Mouse (Mus musculus): ENCODE measurements around the gene Krt12. TPM values are rescaled to one million over a fixed set of nuclear protein-coding genes. Genes with fewer than 3 reads are reported as not detected.

The Krt12 gene
- polyA plus RNA-seq, 1 experiment from 2014 or later, result 0.13 TPM

DNA sequence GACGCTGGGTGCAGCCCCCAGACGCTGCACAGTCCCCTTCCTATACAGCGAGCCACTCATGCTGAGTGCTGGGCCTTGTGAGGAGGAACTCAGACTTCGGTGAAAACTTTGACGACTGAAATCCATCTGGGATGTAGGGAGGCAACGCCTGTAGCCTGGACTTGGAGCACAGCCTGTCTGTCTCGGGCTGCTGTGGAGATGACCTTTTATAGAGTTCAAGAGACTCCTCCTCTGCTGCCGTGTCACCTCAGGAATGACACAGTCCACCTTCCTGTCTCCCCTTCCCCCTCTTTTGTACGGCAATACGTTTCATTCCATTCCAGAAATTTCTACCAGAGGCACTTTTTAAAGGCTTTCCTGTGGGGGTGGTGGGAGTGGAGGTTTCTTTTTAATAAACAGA is 15.9 kb upstream of the Krt12 start, which contains the start of gene Krt20:
Krt20 (minus strand) TSS at position 179 of the 400 bp plus-strand sequence.
- 58% methylated on average over 10 of the region's 10 CpGs for WGBS
- Histone ChIP-seq H3K9me3 (no peaks in the 10 kb centered on the region), H3K9ac (no peak within 1 kb of the TSS), H3K27ac (replicated peaks) (no peak within 1 kb of the TSS), H3K36me3 (no peaks in the 10 kb centered on the region), H3K4me3 (no peak within 1 kb of the TSS), H3K4me2 (no peak within 1 kb of the TSS), H3K4me1 (replicated peaks) (no peaks in the 10 kb centered on the region), H3K27me3 (no peaks in the 10 kb centered on the region)
- no peak for ATAC-seq (ENCODE audit: low read depth)

DNA sequence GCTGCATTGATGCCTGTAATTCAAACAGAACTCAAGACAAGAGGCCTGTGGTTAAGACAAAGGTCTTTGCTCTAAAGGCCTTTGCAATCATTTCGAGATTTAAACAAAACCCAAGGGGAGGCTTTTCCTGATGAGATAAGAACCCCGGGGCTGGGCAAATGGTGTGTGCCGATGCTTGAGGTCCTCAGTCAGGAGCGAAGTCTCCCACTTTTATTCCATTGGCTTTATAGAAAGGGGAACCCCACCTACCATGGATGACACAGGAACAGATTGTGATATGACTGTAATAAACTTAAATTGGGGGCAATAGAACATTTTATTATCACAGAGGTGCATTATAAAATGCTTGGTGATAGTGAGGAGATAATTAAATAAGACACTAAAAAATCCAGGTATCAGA is 14.6 kb upstream of the Krt12 start:
- no peaks in the 10 kb centered on the region for H3K9me3 ChIP-seq
- no peaks in the 10 kb centered on the region for H3K27me3 ChIP-seq
- ATAC-seq (ENCODE audit: low read depth), result no peak
- no peak overlapping the region for H3K9ac ChIP-seq
- WGBS, result 73% methylated on average over 4 of the region's 4 CpGs
- H3K27ac ChIP-seq (replicated peaks), result no peak overlapping the region
- no peak overlapping the region for H3K4me2 ChIP-seq
- no peaks in the 10 kb centered on the region for H3K36me3 ChIP-seq
- no peak overlapping the region for H3K4me3 ChIP-seq
- no peaks in the 10 kb centered on the region for H3K4me1 ChIP-seq (replicated peaks)

DNA sequence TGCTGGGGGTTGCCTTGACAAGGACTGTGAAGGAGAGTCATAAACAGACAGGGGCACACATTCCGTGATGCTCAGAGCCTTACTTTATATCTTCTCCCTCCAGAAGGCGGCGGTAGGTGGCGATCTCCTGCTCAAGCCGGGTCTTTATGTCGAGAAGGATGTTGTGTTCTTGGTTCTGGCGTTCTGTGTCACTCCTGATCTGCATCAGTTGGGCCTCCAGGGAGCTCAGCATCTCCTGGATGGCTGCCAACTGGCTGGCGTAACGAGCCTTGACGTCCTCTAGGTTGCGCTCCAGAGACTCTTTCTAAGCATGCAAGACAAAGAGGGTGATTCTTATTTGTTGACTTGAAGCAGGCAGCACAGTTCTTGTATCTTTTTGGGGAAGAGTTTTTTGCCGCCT is 8.6 kb upstream of the Krt12 start:
- H3K4me3 ChIP-seq, result no peak overlapping the region
- 43% methylated on average over 12 of the region's 12 CpGs for WGBS
- peaks cover 7% of the 10 kb centered on the region for H3K27me3 ChIP-seq
- no peak overlapping the region for H3K4me2 ChIP-seq
- no peak overlapping the region for H3K27ac ChIP-seq (replicated peaks)
- peaks cover 9% of the 10 kb centered on the region; the same call in 1 of the 2 replicates for H3K4me1 ChIP-seq (replicated peaks)
- no peaks in the 10 kb centered on the region for H3K36me3 ChIP-seq
- no peak for ATAC-seq (ENCODE audit: low read depth)
- H3K9ac ChIP-seq, result no peak overlapping the region
- no peaks in the 10 kb centered on the region for H3K9me3 ChIP-seq

DNA sequence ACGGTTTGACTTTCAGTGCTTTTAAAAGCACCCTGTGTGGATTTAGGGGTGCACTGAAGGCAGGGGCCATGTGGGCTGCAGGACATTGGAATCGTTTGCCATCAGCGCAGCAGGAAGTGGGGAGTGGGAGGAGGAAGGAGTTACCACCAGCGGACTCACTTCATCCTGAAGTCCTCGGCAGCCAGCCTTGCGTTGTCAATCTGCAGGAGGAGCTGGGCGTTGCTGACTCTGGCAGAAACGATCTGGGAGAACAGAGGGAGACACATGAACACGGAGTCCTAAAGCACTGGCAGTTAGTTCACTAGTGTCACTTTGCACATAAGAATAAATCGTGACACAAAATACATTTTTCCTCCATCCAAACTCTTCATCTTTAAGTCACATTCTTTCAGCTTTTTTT is 1.5 kb downstream of the Krt12 start:
- WGBS, result 59% methylated on average over 10 of the region's 10 CpGs
- Histone ChIP-seq H3K4me1 (replicated peaks) (no peaks in the 10 kb centered on the region), H3K9me3 (no peaks in the 10 kb centered on the region), H3K27ac (replicated peaks) (no peak overlapping the region), H3K4me3 (no peak overlapping the region), H3K9ac (no peak overlapping the region), H3K27me3 (peaks cover 9% of the 10 kb centered on the region; the same call in 1 of the 2 replicates), H3K36me3 (no peaks in the 10 kb centered on the region), H3K4me2 (no peak overlapping the region)
- no peak for ATAC-seq (ENCODE audit: low read depth)

DNA sequence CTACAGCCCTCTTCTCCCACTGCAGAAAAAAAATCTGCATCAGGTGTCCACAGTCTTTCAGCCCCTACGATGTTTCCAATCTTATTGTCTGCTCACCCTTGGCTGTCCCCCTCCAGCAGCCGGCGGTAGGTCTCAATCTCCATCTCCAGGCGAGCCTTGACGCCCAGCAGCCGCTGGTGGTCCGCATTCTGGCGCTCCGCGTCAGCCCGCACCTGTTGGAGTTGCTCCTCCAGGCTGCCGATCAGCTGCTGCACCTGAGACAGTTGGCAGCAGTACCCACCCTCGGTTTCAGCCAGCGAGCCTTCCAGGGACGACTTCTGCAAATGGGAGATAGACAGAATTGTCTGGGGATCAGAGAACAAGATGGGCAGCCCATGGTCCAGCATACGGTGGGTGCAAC is 4.2 kb downstream of the Krt12 start:
- Histone ChIP-seq H3K9me3 (no peaks in the 10 kb centered on the region), H3K4me3 (no peak overlapping the region), H3K4me1 (replicated peaks) (no peaks in the 10 kb centered on the region), H3K4me2 (no peak overlapping the region), H3K9ac (no peak overlapping the region), H3K27me3 (peaks cover 9% of the 10 kb centered on the region; the same call in 1 of the 2 replicates), H3K27ac (replicated peaks) (no peak overlapping the region), H3K36me3 (no peaks in the 10 kb centered on the region)
- 73% methylated on average over 16 of the region's 16 CpGs for WGBS
- ATAC-seq (ENCODE audit: low read depth), result no peak

GRCm38 (mm10) chr11:99416902-99417301 is 5.2 kb downstream of the Krt12 start:
- WGBS, result 87% methylated on average over 13 of the region's 13 CpGs

DNA sequence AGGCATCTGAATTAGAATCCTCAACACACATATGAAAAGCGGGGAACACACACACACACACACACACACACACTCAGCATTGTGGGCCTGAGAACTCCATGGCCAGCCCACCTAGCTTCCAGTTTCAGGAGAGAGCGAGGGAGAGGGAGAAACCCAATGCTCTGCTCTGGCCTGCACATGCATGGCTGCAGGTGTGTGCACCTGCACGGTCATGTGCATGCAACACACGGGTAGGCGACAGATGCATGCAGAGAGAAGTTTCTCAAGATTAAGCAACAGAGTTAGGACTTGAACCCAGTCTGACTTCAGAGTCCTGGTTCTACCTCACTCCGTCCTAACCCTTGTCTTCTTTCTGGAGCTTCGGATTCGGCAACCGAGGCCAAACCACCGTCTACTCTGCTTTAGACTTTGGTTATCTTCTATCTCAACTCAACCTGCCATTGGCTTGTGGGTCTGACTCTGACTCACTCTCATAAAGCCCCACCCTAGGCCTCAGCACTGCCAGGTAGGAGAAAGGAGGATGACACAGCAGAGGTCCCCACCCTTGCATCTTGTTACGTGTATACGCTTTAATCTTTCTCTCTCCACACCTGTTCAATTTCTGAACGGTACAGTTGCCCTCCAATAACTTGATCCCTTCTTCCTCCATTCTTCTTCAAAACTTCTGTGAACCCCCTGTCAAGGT is 7.5 kb downstream of the Krt12 start:
- H3K4me1 ChIP-seq (replicated peaks), result no peaks in the 10 kb centered on the region
- no peaks in the 10 kb centered on the region for H3K36me3 ChIP-seq
- no peak overlapping the region for H3K9ac ChIP-seq
- H3K27me3 ChIP-seq, result no peaks in the 10 kb centered on the region
- H3K27ac ChIP-seq (replicated peaks), result no peak overlapping the region
- no peak overlapping the region for H3K4me3 ChIP-seq
- no peak for ATAC-seq (ENCODE audit: low read depth)
- H3K9me3 ChIP-seq, result no peaks in the 10 kb centered on the region
- H3K4me2 ChIP-seq, result no peak overlapping the region
- WGBS, result 91% methylated on average over 13 of the region's 13 CpGs

More at GRCm38 (mm10) chr11:99416902-99417301, 5.2 kb downstream of the Krt12 start:
- Histone ChIP-seq H3K27me3 (peaks cover 2% of the 10 kb centered on the region; the same call in 1 of the 2 replicates), H3K4me1 (replicated peaks) (no peaks in the 10 kb centered on the region), H3K27ac (replicated peaks) (no peak overlapping the region), H3K9me3 (no peaks in the 10 kb centered on the region), H3K36me3 (no peaks in the 10 kb centered on the region), H3K4me2 (no peak overlapping the region), H3K4me3 (no peak overlapping the region), H3K9ac (no peak overlapping the region)
- no peak for ATAC-seq (ENCODE audit: low read depth)

DNA sequence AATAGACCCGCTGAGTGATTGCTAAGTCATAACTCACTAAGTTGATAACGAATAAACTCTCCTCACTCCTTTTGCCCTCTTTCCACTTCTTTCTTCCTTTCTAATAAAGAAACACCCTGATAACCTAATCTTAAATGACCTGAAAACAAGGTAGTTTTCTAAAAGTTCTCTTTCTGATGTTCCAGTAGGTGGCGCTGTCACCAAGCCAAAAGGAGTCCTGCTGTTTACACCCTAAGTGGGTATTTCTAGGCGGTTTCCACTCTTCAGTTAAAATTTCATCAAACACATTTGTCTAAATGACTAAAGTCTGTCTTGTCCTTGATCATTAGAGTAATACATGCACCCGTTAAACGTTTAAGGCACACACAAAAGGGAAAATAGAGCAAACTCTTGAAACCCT is 8.8 kb downstream of the Krt12 start:
- Histone ChIP-seq H3K4me2 (no peak overlapping the region), H3K27ac (replicated peaks) (no peak overlapping the region), H3K4me3 (no peak overlapping the region), H3K9ac (no peak overlapping the region), H3K9me3 (no peaks in the 10 kb centered on the region), H3K4me1 (replicated peaks) (no peaks in the 10 kb centered on the region), H3K27me3 (no peaks in the 10 kb centered on the region), H3K36me3 (no peaks in the 10 kb centered on the region)
- 26% methylated on average over 6 of the region's 6 CpGs for WGBS
- ATAC-seq (ENCODE audit: low read depth), result no peak

- H3K4me1 ChIP-seq (replicated peaks), result no peaks in the 10 kb centered on the region
- peaks cover 4% of the 10 kb centered on the region; the same call in 1 of the 2 replicates for H3K27me3 ChIP-seq
- no peaks in the 10 kb centered on the region for H3K9me3 ChIP-seq
- no peak overlapping the region for H3K4me3 ChIP-seq
- no peak overlapping the region for H3K4me2 ChIP-seq
- no peak for ATAC-seq (ENCODE audit: low read depth)
- H3K27ac ChIP-seq (replicated peaks), result no peak overlapping the region
- no peaks in the 10 kb centered on the region for H3K36me3 ChIP-seq
- no peak overlapping the region for H3K9ac ChIP-seq
- 82% methylated on average over 10 of the region's 10 CpGs for WGBS
These were observed 15.9 kb downstream of the Krt12 start for GRCm38 (mm10) chr11:99406186-99406585.

DNA sequence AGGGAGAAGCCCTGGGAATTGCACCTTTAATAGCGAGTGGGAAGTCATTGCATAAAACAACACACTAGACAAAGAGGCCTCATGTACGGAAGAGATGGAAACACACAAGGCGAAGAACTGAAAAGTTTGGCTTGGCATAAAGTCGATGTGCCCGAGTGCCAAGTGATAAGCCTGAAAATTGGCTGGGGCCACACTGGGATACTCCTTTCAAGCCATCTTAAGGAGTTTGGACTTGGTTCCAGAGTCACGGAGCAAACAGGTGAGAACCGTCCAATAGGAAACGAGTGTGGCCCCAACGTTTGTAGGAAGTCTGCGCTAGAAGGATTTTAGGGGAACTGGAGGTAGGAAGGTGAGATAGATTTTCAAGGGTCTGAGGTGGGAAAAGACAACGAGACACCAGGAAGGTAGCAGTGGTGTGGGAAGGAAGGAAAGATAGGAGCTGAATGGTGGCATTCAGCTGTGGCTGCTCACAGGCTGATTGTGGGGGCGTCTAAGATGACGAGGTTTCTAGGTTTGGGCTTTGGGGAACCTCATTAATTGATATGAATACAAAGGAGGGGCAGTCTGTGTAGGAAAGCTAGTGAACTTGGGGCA is 22.0 kb downstream of the Krt12 start:
- no peak for ATAC-seq (ENCODE audit: low read depth)
- no peak overlapping the region for H3K9ac ChIP-seq
- no peak overlapping the region for H3K4me2 ChIP-seq
- 91% methylated on average over 13 of the region's 13 CpGs for WGBS
- no peaks in the 10 kb centered on the region for H3K9me3 ChIP-seq
- no peaks in the 10 kb centered on the region for H3K4me1 ChIP-seq (replicated peaks)
- no peak overlapping the region for H3K27ac ChIP-seq (replicated peaks)
- H3K27me3 ChIP-seq, result peaks cover 9% of the 10 kb centered on the region; the same call in 1 of the 2 replicates
- H3K36me3 ChIP-seq, result no peaks in the 10 kb centered on the region
- no peak overlapping the region for H3K4me3 ChIP-seq

DNA sequence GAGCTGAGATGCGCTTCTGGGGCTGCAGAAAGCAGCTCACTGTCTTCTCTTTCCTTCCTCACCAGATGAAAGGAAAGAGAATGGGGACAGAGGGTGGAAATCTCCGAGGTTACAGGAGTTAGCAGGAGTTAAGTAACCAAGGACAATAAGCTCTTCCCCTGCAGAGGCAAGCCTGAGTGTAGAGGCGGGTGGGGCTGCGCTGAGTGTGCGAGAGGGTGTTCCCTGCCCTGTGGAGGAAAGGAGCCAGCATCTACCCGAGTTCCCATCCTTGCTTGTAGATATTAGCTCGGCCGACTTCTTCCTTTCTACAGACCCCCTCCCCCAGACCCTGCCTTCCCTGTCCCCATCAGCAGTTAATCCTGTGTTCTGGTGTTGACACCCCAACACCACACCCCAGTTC is 23.2 kb downstream of the Krt12 start:
- H3K9ac ChIP-seq, result no peak overlapping the region
- no peaks in the 10 kb centered on the region for H3K36me3 ChIP-seq
- 73% methylated on average over 8 of the region's 8 CpGs for WGBS
- no peak overlapping the region for H3K4me2 ChIP-seq
- H3K9me3 ChIP-seq, result no peaks in the 10 kb centered on the region
- H3K27ac ChIP-seq (replicated peaks), result no peak overlapping the region
- ATAC-seq (ENCODE audit: low read depth), result no peak
- no peaks in the 10 kb centered on the region for H3K4me1 ChIP-seq (replicated peaks)
- H3K27me3 ChIP-seq, result peaks cover 8% of the 10 kb centered on the region; the same call in 1 of the 2 replicates
- H3K4me3 ChIP-seq, result no peak overlapping the region

- H3K4me3 ChIP-seq, result no peak overlapping the region
- no peak for ATAC-seq (ENCODE audit: low read depth)
- no peaks in the 10 kb centered on the region for H3K4me1 ChIP-seq (replicated peaks)
- peaks cover 5% of the 10 kb centered on the region; the same call in 1 of the 2 replicates for H3K27me3 ChIP-seq
- H3K9ac ChIP-seq, result no peak overlapping the region
- H3K27ac ChIP-seq (replicated peaks), result no peak overlapping the region
- 87% methylated on average over 3 of the region's 3 CpGs for WGBS
- H3K36me3 ChIP-seq, result no peaks in the 10 kb centered on the region
- no peaks in the 10 kb centered on the region for H3K9me3 ChIP-seq
- no peak overlapping the region for H3K4me2 ChIP-seq
These were observed 24.0 kb downstream of the Krt12 start for GRCm38 (mm10) chr11:99398084-99398483.

All from neural tube, embryonic 13.5 days (tissue).